Comparison of ENCODE assay signal across 21 mouse cellular contexts in genomic region chr15:85389915-85390314, GRCm38 (mm10). TPM values are rescaled to one million over a fixed set of nuclear protein-coding genes. Genes with fewer than 3 reads are reported as not detected.
DNase-seq lines count a peak whose midpoint lies in the region; ATAC-seq and TF ChIP-seq lines count a peak whose summit lies in the region.
"Had no signal": no experiment of that assay in that cellular context is flagged by ENCODE, and none has a peak within 500 bp of the region (broad histone marks: within the 10 kb centered on the region; RNA-seq: fewer than 3 reads in every experiment).

No protein-coding gene starts in this region.

- H3K4me3 ChIP-seq in C2C12 (ENCODE audit: insufficient read depth, poor library complexity, severe bottlenecking): no peak overlapping the region
- no peak overlapping the region for H3K4me3 ChIP-seq in cerebellum, adult 2 months (replicated peaks; ENCODE audit: insufficient read depth, low read depth, low read length)
- H3K4me3 ChIP-seq: embryonic facial prominence, embryonic 13.5 days; forebrain, embryonic 12.5 days; heart, embryonic 10.5 days; hindbrain, embryonic 13.5 days had no signal

- H3K79me2 ChIP-seq in C2C12 (ENCODE audit: control insufficient read depth, insufficient read depth): no peaks in the 10 kb centered on the region

- peak; percentile 43 for ATAC-seq in activated CD4-positive, CD25-positive, alpha-beta regulatory T cell, adult 4 months
- ATAC-seq: forebrain, embryonic 16.5 days had no signal

- no peak overlapping the region for H3K27ac ChIP-seq in cerebellum, adult 2 months (ENCODE audit: insufficient read depth, low read length)
- H3K27ac ChIP-seq: embryonic facial prominence, embryonic 13.5 days; forebrain, embryonic 12.5 days; heart, embryonic 10.5 days; hindbrain, embryonic 13.5 days had no signal

- DNase-seq in CD4-positive, CD25-positive, alpha-beta regulatory T cell, adult 2 months (ENCODE audit: low read depth, low spot score): peak; percentile 26
- no peak for DNase-seq in urinary bladder, postnatal 36 days (ENCODE audit: low spot score in 2 of 2)
- no peak for DNase-seq in testis, postnatal 10 days (ENCODE audit: low spot score)
- DNase-seq in cerebellum, adult 2 months: no peak
- DNase-seq: adrenal gland, postnatal 14 days; B cell, adult 2 months; cerebellum, adult 11-12 months; cerebellum, adult 9-11 months; cerebellum, postnatal 36 days; gastrocnemius, postnatal 10 days; heart, adult 18-20 months; heart, postnatal 10 days; heart, postnatal 4 days; kidney, adult 11 months had no signal

- H3K27me3 ChIP-seq in C2C12 (ENCODE audit: control insufficient read depth, insufficient read depth, insufficient read length): no peaks in the 10 kb centered on the region
- no peaks in the 10 kb centered on the region for H3K27me3 ChIP-seq in cerebellum, adult 2 months (ENCODE audit: control insufficient read depth, insufficient read depth, low read length)
- H3K27me3 ChIP-seq: embryonic facial prominence, embryonic 13.5 days; forebrain, embryonic 12.5 days; hindbrain, embryonic 13.5 days had no signal

- H3K36me3 ChIP-seq in C2C12 (ENCODE audit: control insufficient read depth, insufficient read depth): peaks cover 63% of the 10 kb centered on the region

- peaks cover 3% of the 10 kb centered on the region; the same call in 1 of the 2 replicates for H3K4me1 ChIP-seq in cerebellum, adult 2 months (ENCODE audit: control insufficient read depth, insufficient read depth, low read length)
- H3K4me1 ChIP-seq: embryonic facial prominence, embryonic 13.5 days had no signal

- H3K79me3 ChIP-seq in C2C12 (ENCODE audit: low read depth): no peaks in the 10 kb centered on the region

- H3ac ChIP-seq in C2C12 (ENCODE audit: control insufficient read depth, insufficient read length, low read depth): no peak overlapping the region

- TF ChIP-seq POLR2A in cerebellum, adult 2 months (IDR thresholded peaks at IDR 0.05; ENCODE audit: borderline replicate concordance, insufficient read depth, low read length): no peak

- no peak for TF ChIP-seq CTCF in C2C12 (IDR thresholded peaks at IDR 0.05; ENCODE audit: control insufficient read depth, insufficient read depth, insufficient read length)
- TF ChIP-seq CTCF in cerebellum, adult 2 months (IDR thresholded peaks at IDR 0.05; ENCODE audit: borderline replicate concordance, insufficient read depth, low read depth, low read length): no peak

- 93% methylated on average over 4 of the region's 4 CpGs for WGBS in cerebellum, adult 2 months

TF ChIP-seq in C2C12, 6 proteins besides CTCF, POLR2A, EP300 and RAD21:
- peak; percentile 45 for TF ChIP-seq CEBPB (IDR thresholded peaks at IDR 0.05; ENCODE audit: low read depth)
- no peak for TF ChIP-seq FOSL1 (IDR thresholded peaks at IDR 0.05; ENCODE audit: insufficient read depth, low read length, poor library complexity, severe bottlenecking)

RNA-seq across cellular contexts. Expression of gene Atxn10, which starts 53.9 kb away (rescaled TPM):
- polyA plus RNA-seq in C2C12 (2012; fragmentation: generic; extraction: Trizol): 149 TPM
- polyA plus RNA-seq in activated CD4-positive, CD25-positive, alpha-beta regulatory T cell, adult 4 months (2017; shearing (Covaris generic)): 100 to 1,000 TPM; 119 to 138 TPM
- 271 and 274 TPM in 2 replicates for polyA plus RNA-seq in cerebellum, adult 2 months (2012; rRNA removed)
